Mouse (Mus musculus): ENCODE data around the gene Plvap. TPM values are rescaled to one million over a fixed set of nuclear protein-coding genes. Genes with fewer than 3 reads are reported as not detected.

Plvap gene
- total RNA-seq, 2 experiments from 2014 or later, result 7.4 to 7.9 TPM

Other genes with a start within 250 kb of the Plvap start
- gene Myo9b, start 239.0 kb downstream of the Plvap start, total RNA-seq (2021), result 10 to 100 TPM; 29.1 to 32.8 TPM
- gene Haus8, start 238.8 kb downstream of the Plvap start, total RNA-seq (2021), result 10 to 100 TPM; 10.8 to 12.7 TPM
- gene Use1, start 144.9 kb downstream of the Plvap start, total RNA-seq (2021), result 100 to 1,000 TPM; 111 to 127 TPM
- gene Ocel1, start 140.5 kb downstream of the Plvap start, total RNA-seq (2021), result 10 to 100 TPM; 14.3 to 17.9 TPM
- 10 to 100 TPM; 44.6 to 46.5 TPM for gene Nr2f6, start 129.8 kb downstream of the Plvap start, total RNA-seq (2021)
- gene Ushbp1, start 116.0 kb downstream of the Plvap start, total RNA-seq (2021), result 1 to 10 TPM; 3.3 TPM
- gene Babam1, start 114.9 kb downstream of the Plvap start, total RNA-seq (2021), result 100 to 1,000 TPM in 1 of 2 experiments, 10 to 100 TPM in 1; 94.1 to 103 TPM
- gene Ankle1, start 105.7 kb downstream of the Plvap start, total RNA-seq (2021), result under 1 TPM; 0.22 to 0.25 TPM
- gene Abhd8, start 48.1 kb downstream of the Plvap start, total RNA-seq (2021), result 100 to 1,000 TPM; 287 to 312 TPM
- gene Mrpl34, start 46.8 kb downstream of the Plvap start, total RNA-seq (2021), result 10 to 100 TPM; 48.1 to 48.9 TPM
- gene Dda1, start 42.6 kb downstream of the Plvap start, total RNA-seq (2021), result 10 to 100 TPM; 82.5 to 91.6 TPM
- 10 to 100 TPM; 48.4 to 49.2 TPM for gene Ano8, start 25.8 kb downstream of the Plvap start, total RNA-seq (2021)
- gene Gtpbp3, start 23.6 kb downstream of the Plvap start, total RNA-seq (2021), result 10 to 100 TPM; 30.4 to 36.1 TPM
- not detected for gene Ccdc194, start 14.0 kb upstream of the Plvap start, total RNA-seq (2021)
- gene Bst2, start 25.7 kb upstream of the Plvap start, total RNA-seq (2021), result 1 to 10 TPM; 3.8 to 5.4 TPM
- gene Mvb12a, start 31.2 kb upstream of the Plvap start, total RNA-seq (2021), result 10 to 100 TPM; 29.9 to 37.9 TPM
- gene Tmem221, start 47.1 kb upstream of the Plvap start, total RNA-seq (2021), result under 1 TPM in 1 of 2 experiments, not detected in 1; 0.20 TPM
- under 1 TPM; 0.12 to 0.15 TPM for gene Nxnl1, start 54.8 kb upstream of the Plvap start, total RNA-seq (2021)
- 100 to 1,000 TPM; 105 to 126 TPM for gene Slc27a1, start 57.1 kb upstream of the Plvap start, total RNA-seq (2021)
- 10 to 100 TPM; 32.0 to 33.1 TPM for gene Pgls, start 80.4 kb upstream of the Plvap start, total RNA-seq (2021)
- 1 to 10 TPM; 2.5 to 3.1 TPM for gene Fam129c, start 85.9 kb upstream of the Plvap start, total RNA-seq (2021)
- 10 to 100 TPM; 53.7 to 54.1 TPM for gene Colgalt1, start 99.2 kb upstream of the Plvap start, total RNA-seq (2021)
- gene Unc13a, start 160.0 kb upstream of the Plvap start, total RNA-seq (2021), result 100 to 1,000 TPM; 226 to 246 TPM
- gene Jak3, start 164.5 kb upstream of the Plvap start, total RNA-seq (2021), result 1 to 10 TPM; 3.7 to 4.4 TPM
- gene Insl3, start 177.5 kb upstream of the Plvap start, total RNA-seq (2021), result 1 to 10 TPM; 1.7 to 1.8 TPM
- gene B3gnt3, start 190.0 kb upstream of the Plvap start, total RNA-seq (2021), result under 1 TPM; 0.33 to 0.59 TPM
- 10 to 100 TPM; 94.9 to 99.9 TPM for gene Fcho1, start 214.0 kb upstream of the Plvap start, total RNA-seq (2021)